Mouse (Mus musculus): ENCODE measurements around the gene Ercc2.
A peak's percentile ranks its signal among the peaks of the same experiment; 100 is the strongest.

Gene Ercc2

GRCm38 (mm10) chr7:19409753-19410152 lies 27.9 kb downstream of the Ercc2 start:
- DNase-seq: no peak

- no peak for DNase-seq
These were observed 29.0 kb downstream of the Ercc2 start for GRCm38 (mm10) chr7:19410766-19411344.

GRCm38 (mm10) chr7:19411783-19412182 lies 30.0 kb downstream of the Ercc2 start:
- no peak for DNase-seq

GRCm38 (mm10) chr7:19413525-19413924 lies 31.7 kb downstream of the Ercc2 start:
- DNase-seq: no peak

GRCm38 (mm10) chr7:19416590-19416989 lies 34.8 kb downstream of the Ercc2 start:
- DNase-seq: no peak

GRCm38 (mm10) chr7:19420121-19420520 lies 38.3 kb downstream of the Ercc2 start:
- no peak for DNase-seq

GRCm38 (mm10) chr7:19420821-19421636 lies 39.2 kb downstream of the Ercc2 start:
- DNase-seq: peak; percentile 88

- DNase-seq: no peak
These were observed 41.3 kb downstream of the Ercc2 start for GRCm38 (mm10) chr7:19423083-19423482.

GRCm38 (mm10) chr7:19424051-19424450 lies 42.2 kb downstream of the Ercc2 start:
- DNase-seq: no peak

- peak; percentile 48 for DNase-seq
These were observed 44.5 kb downstream of the Ercc2 start for GRCm38 (mm10) chr7:19426349-19426748.

- no peak for DNase-seq
These were observed 45.1 kb downstream of the Ercc2 start for GRCm38 (mm10) chr7:19426888-19427287.

GRCm38 (mm10) chr7:19427999-19428650 lies 46.3 kb downstream of the Ercc2 start:
- DNase-seq: no peak

- DNase-seq: no peak
These were observed 47.9 kb downstream of the Ercc2 start for GRCm38 (mm10) chr7:19429726-19430125.

GRCm38 (mm10) chr7:19430402-19430801 lies 48.6 kb downstream of the Ercc2 start:
- no peak for DNase-seq

GRCm38 (mm10) chr7:19432475-19432874 lies 50.7 kb downstream of the Ercc2 start:
- no peak for DNase-seq

- DNase-seq: no peak
These were observed 54.5 kb downstream of the Ercc2 start for GRCm38 (mm10) chr7:19436276-19436675.

GRCm38 (mm10) chr7:19437048-19437447 lies 55.2 kb downstream of the Ercc2 start:
- no peak for DNase-seq

- DNase-seq: no peak
These were observed 59.8 kb downstream of the Ercc2 start for GRCm38 (mm10) chr7:19441448-19442091.

GRCm38 (mm10) chr7:19443344-19443743 lies 61.5 kb downstream of the Ercc2 start:
- peak; percentile 79 for DNase-seq

GRCm38 (mm10) chr7:19444801-19445200 lies 63.0 kb downstream of the Ercc2 start:
- no peak for DNase-seq
